Mouse (Mus musculus): ENCODE measurements around the gene Rft1.

Rft1 gene

DNA sequence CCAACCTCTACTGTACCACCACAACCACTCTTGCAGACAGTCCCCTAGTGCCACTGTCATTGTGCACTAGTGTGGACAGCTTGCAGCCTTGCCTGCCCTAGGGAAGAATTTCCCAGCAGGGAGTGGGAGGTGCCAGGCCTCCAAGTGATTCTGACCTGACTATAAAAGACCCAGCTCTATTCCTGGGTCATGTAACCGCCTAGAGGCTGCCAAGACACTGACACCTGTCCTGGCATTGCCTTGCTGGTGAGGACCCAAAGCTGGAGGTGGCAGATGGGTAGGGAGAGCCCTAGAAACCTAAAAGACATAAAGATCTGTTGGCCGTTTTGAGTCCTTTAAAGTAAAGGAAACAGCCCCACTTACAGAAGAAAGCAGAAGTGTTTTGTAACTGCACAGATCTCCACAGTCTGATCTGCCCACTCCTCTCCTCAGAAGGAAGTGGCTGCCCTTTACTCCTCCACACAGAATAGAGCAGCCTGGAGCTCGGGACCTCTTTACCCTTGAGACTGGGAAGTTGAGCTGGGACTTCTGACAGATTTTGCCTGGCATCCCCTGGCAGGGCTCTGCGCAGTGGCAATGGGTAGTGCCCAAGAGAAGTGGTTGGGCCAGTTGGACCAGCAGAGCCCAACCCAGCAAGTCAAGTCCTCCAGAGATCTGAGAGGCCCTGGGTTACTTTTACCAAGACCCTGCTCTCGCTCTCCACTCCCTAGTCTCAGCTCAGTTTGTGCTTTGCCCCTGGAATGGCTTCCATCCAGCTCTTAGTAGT lies 23.2 kb upstream of the Rft1 start:
- no peak for DNase-seq (ENCODE audit: low read depth)

DNA sequence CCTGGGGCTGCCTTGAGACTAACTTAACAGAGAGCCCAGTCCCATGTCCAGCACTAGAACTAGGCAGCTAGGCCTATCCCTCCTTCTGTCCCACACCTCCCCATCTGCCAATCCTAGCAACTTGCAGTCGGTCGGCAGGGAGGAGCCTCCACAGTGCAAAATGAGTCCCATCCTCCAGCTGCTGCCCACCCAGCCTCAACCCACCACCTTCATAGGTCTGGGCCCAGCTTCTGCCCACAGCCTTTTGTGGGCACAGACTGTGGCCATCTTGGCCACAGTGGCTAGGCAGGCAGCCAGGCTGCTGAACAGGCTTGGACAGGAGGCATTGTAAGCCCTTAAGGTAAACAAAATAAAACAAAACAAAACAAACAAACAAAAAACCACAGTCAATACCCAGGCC lies 22.3 kb upstream of the Rft1 start:
- DNase-seq (ENCODE audit: low read depth) = no peak

DNA sequence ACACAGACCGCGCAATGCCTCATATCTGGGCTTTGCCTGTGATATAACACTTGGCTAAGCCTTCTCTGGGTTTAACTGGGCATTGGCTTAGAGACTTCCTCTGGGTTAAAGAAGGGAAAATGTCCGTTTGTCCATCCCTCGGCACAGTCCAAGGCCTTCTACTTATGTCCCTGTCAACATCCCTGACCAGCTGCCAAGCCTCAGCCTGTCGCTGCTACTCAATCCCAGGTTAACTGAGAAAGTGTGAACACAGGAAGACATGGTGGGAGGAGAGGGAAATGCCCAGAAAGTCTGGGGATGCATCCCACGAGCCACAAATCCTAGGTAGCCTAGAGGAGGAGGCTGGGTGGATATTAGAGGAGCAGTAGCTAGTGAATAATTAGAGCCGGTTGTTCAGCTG lies 20.5 kb upstream of the Rft1 start:
- no peak for DNase-seq (ENCODE audit: low read depth)

DNA sequence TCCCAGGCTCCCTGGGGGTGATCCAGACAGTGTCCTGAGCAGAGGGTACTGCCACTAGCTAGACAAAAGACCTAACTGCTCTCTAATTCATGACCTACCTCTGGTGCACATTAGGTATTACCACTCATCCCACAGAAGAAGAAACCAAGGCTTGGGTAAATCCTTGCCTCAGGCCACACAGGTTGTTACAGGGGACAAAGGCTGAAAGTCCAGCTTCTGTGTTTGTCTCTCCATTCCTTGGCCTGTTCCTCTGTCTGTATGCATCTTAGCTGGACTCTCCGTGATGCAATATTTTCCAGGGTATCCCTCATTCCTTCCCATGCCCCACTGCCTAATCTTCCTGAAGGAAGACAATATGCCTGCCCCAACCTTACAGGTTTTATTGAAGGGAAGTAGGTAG lies 19.7 kb upstream of the Rft1 start:
- no peak for DNase-seq (ENCODE audit: low read depth)

DNA sequence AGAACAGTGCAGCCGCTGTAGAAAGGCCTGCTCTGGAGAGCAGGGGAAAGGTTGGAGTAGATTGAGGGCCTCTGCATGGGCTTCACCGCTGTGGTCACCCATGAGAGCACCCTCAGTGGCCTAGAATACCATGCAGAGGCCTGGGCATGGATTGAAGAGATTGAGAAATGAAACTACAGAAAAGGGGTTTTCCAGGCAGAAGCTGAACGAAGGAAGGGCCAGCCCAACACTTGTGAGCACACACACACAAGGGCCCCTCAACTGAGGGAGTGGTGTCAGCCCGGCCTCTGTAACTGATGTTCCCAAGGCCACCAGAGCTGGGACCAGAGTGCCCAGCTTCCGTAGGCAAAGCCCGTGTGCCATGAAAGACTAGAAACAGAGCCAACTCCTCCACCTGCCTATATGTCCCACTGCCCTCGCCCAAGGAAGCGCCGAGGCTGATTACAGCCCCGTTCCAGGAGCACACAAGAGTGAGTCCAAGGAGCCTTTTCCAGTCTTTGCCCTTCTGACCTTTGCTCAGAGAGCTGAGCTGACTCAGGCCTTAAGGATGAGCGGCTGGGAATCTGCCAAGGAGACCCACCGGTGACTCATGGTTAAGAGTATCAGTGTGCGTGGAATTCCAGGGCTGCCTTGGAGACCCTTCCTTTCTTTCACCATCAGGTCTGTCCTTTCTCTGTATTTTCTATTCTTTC lies 18.8 kb upstream of the Rft1 start:
- peak; percentile 82 for DNase-seq (ENCODE audit: low read depth)

DNA sequence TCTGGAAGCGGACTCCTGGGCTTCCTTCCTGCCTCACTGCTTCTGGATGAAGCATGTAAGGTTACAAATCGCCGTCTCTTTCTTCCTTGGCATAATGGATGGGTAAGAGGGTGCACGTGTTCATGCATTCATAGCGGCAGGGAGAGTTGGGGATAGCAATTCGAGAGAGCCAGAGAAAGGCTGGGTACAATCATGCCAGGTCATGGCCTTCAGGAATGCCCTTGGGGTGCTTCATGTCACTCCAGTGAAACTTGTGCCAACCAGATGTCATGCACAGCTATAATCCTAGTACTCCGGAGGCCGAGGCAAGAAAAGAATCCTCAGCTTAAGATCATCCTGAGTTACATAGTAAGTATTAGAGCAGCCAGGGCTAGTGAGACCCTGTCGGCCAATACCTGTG lies 17.7 kb upstream of the Rft1 start:
- no peak for DNase-seq (ENCODE audit: low read depth)

DNA sequence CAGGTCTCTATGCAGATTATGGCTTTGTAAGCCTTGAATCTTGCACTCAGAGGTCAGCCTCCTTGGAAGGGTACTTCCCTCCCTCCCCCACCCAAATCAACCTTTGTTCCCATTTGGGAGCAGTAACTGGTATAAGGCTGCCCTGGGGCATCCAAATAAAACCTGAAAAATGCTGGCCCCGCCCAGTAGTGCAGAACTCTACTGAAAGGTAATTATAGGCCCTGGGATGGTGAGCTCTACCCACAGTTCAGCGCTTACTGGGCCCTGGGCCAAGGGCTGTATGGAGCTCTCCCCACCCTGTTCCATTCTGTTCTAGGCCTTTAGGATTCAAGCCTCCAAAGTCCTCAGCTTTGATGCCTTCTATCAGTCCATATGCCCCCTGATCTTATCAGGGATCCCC lies 17.1 kb upstream of the Rft1 start:
- peak; percentile 56 for DNase-seq (ENCODE audit: low read depth)

DNA sequence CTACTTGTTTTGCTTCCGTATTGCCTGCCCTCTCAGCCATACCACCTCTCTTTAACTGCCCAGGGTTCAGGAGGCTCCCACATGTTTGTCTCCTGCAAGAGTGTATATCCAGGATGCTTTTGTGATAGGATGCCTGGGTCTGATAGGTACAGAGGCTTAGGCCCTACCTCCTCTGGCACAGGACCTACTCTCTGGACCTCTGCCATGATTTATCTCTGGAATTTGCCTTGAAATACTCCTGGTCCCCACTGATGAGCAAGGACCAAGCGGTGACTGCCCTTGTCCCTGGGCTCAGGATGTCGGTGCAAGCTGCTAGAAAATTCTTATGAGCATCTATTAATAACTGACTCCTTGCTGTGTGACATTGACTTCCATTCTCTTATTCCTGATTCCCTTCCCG lies 16.2 kb upstream of the Rft1 start:
- no peak for DNase-seq (ENCODE audit: low read depth)

DNA sequence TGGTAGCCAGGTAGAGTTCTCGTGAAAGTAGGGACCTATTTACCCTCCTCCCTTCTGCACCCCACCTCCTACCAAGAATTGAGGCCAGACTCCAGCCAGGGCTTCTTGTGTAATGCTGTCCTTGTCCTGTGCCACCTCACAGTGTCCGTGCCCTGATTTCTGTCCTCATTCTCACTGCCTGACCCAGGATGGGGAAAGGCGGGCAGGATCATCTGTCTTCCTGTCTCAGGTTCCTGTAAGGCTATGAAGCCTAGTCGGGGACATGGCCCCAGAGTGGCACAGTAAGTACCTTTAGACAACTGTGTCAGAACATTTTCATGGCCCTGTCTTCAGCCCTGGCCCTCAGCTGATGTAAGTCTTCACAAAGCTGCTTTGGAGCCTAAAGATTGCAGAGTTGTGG lies 15.5 kb upstream of the Rft1 start:
- no peak for DNase-seq (ENCODE audit: low read depth)

DNA sequence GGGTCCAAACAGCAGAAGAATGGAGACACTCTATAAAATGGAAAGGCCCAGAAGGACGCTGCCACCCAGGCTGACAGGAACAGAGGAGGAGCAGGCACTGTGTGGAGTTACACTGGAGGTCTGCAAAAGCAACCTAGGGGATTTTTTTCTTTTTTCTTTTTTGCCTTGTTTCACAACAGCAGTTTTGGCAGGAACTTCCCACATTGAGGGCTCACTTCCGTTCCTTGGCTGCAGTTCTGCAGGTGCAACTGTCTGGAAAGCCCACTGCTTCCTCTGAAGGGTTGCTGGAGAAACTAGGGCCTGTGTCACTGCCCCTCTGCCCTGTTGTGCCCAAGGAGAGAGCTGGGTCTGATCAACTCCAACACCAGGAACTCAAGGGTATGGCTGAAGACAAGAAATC lies 12.4 kb upstream of the Rft1 start:
- DNase-seq (ENCODE audit: low read depth) = no peak

DNA sequence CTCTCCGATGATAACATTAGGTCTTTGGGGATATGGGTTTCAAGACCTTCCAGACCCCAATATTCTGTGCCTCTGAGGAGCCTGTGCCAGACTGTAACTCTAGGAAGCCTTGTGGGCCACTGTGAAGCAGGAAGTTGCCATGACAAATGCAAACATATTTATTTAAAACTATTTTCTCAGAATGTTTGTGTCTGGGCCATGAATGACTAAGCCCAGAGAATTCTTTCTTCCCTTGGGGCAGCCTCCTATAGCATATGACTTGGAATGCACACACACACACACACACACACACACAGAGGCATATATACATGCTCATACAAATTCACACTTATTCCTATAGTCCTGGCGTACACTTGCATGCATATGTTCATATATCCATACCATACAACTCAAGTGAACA lies 10.1 kb upstream of the Rft1 start:
- peak; percentile 72 for DNase-seq (ENCODE audit: low read depth)

DNA sequence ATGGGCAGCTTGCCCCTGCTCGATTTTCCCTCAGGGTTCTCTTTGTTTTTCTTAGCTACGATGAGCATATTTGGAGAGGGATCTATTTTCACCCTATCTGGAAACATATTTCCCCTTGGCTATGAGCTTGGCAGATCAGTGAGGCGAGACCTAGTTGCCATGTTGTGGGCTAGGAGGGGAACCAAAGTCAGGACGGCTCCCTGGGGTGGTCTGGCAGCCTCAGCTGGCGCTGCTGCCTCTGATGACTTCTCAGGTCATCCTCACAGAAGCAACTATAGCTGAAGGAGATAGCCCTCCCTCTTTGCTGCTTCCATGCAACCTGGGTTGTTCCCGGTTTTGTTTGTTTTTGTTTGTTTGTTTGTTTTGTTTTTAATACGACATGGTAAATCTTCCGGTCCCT lies 9.1 kb upstream of the Rft1 start:
- DNase-seq (ENCODE audit: low read depth) = peak; percentile 40

DNA sequence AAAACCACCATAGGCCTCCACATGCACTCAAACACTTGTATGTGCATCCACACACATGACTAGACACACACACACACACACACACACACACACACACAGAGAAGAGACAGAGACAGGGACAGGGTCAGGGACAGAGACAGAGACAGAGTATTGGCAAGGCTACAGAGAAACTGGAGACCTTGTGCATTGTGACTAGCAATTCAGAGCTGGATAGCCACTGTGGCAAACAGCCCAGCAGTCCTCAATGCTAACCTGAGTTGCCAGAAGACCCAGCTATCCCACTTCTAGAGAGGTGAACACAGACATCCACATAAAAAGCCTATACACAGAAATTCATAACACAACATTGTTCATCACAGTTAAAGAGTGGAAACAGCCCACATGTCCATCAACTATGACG lies 7.7 kb upstream of the Rft1 start:
- no peak for DNase-seq (ENCODE audit: low read depth)

DNA sequence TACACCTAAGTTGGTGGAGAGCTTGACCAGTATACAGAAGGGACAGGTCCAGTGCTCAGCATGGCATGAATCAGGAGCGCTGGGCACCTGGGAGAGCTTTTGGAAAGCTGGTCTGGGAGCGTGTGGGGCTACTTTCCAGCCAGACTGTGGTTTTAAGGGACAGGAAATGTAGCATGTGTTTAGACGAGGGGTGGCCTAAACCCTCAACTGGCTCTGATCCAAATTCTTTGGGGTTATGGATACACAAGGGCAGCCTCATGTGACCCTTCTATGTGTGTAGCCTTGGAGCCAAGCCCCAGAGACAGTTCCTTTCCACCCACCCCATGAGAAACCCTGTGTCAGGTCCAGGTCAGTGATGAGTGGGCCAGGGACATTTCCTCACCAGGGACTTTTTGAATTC lies 5.7 kb upstream of the Rft1 start:
- no peak for DNase-seq (ENCODE audit: low read depth)

DNA sequence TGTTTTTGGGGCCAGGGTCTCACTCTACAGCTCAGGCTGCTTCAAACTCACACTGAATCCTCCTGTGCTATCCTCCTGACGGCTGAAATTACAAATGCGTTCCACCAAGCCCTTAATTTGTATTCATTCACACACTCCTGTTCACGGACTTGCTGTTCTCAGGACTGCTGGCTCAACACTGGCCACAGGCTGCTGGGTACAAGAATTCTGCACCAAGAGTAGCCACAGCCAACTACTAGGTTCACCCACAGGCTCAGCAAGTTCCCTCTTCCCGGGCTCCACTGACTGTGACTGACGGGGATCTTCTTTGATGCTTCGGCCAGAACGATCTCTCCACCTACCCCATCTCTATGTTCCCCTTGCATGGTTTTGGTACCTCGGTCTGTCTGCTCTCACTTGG lies 4.4 kb upstream of the Rft1 start:
- no peak for DNase-seq (ENCODE audit: low read depth)

DNA sequence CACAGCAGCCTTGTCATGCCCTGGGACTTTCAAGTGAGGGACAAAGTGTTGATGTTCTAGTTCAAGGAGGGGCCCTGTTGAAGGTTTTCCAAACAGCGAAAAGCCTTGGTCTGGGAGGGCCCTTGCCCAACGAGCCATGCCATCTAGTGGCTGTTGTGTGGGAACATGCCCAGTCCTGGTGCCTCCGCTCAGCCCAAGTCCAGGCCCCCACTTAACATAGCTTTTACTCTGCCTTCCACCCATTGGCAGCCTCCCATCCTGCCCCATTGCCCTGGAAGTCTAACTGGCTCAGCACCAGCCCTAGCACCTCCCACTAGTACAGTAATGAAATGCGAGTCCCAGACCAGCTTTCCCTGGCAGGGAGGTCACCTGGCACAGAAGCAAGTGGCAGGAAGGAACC lies 3.2 kb upstream of the Rft1 start:
- peak; percentile 84 for DNase-seq (ENCODE audit: low read depth)

DNA sequence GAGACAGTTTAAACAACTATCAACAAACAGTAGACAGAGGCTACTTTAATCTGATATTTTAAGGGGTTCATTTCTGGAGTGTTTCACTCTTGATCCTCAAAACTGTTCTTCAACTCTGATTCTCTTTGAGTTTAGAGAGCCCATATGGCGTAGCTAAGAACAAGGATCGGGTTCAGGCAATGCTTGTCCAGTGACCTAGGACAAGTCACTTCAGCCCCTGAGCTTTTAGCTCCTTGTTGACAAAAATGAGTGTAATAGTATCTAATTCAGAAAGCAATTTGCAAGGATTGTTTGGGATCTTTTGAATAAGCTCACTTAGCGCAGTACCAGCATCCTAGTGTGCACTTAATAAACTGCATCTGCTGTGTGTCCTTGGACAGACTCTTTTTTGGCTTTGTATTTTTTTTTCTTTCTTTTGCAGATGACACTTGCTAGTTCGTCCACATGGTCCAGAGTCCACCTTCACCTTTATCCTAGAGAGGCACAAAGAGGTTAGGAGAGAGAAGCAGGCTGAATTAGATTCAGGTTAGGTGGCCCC lies 600 bp downstream of the Rft1 start:
- no peak for DNase-seq (ENCODE audit: low read depth)

DNA sequence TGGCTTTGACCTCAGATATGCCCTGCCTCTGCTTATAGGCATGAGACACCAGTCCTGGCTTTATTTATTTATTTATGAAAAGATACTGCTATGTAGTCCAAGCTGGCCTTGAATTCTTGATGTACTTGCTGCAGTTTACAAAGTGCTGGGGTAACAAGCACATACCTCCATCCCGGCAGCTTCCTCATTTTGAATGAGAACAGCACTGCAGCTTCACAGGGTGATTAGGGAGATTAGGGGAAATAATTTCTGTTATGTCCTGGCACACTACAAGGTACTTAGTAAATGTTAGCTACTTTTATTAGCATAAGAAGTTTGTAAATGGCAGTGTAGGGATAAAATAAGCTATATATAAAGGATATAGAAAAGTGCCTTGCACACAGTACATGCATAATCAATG lies 1.4 kb downstream of the Rft1 start:
- no peak for DNase-seq (ENCODE audit: low read depth)

DNA sequence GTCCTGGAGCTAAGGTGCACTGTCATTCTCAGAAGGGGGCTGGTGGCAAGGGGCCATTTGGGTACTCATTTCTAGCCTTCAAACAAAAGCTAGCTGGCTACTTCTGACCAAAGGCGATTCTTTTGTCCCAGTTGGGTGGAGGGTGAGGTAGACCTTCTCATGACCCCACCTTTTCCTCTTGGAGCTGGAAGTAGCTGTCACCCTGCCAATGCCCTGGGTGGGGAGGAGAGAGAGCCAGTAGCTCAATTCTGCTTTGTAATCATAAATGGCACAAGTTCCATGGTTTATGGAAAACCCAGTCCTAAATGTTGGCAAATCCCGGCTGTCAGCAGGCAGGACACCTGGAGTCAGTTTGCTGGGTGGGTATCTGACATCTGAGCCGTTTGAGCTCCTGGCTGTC lies 11.9 kb downstream of the Rft1 start:
- no peak for DNase-seq (ENCODE audit: low read depth)

DNA sequence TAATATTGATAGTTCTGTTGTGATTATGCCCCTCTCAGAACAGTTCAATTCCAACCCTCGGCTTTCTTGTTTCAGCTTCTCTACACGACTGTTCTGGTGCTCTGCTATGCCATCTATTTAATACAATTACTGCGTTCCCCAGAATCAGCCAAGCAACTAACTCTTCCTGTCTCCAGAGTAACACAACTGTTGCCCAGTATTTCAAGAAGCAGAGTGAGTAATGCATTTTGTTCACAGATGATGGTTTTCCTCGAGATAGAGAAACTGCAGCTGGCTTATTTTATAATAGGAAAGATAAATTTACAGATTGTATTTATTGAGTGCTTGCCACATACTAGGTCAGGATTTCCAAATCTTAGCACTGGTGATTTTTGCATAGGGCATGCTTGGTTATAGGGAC lies 12.4 kb downstream of the Rft1 start:
- peak; percentile 27 for DNase-seq (ENCODE audit: low read depth)

DNA sequence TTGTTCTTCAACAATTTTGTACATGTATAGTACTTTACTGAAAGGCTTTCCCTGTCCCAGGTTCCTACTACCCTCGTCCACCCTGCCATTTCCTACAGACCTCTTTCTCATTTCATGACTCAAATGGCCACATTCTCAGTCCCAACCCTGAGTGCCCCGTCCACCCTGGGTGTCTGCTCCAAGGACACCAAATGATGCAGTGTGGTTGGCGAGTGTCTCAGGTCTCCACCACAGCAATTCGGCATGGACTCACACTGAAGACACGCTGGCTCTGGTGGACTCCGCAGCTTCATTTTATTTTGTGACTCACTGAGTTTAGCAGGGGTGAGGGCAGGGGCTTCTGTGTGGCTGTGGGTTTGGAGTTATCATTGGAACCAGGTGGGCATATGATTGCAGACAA lies 16.0 kb downstream of the Rft1 start:
- no peak for DNase-seq (ENCODE audit: low read depth)

DNA sequence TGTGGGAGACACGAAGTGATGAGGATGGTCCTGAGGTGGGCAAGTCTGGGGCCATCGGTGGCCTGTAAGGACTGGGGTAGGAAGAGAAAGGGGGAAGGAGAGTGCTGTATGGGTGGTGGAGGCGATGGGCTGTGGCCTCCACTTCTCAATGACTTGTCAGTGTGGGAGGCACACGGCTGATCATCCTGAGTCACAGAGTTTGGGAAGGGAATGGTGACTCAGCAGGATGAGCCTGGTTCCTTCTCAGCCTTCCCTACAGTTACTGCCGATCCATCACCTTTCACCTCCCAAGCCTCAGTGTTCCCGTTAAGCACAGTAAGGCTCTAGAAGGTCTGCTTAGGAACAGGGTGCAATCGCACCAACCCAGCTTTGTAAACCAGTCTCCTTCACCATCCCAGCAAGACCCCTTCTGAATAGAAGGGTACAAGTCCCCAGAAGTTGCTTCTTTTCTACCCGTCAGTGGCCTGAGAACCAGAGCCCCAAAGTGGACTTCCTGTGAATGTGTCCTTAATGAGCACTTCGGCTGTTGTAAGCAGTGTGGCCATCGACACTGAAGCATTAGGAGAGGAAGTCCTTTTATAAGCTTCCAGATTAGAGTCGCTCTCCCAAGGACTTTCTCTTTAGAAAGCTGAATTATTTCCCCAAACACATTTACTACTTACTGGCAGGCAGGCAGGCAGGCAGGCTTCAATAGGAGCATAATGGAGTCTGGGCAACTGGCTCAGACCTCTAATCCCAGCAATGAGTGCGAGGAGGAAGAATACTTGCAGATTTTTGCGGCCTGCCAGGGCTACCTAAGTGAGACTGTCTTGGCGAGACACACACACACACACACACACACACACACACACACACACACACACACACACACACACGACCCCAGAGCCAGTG lies 17.2 kb downstream of the Rft1 start:
- DNase-seq (ENCODE audit: low read depth) = peak; percentile 68

DNA sequence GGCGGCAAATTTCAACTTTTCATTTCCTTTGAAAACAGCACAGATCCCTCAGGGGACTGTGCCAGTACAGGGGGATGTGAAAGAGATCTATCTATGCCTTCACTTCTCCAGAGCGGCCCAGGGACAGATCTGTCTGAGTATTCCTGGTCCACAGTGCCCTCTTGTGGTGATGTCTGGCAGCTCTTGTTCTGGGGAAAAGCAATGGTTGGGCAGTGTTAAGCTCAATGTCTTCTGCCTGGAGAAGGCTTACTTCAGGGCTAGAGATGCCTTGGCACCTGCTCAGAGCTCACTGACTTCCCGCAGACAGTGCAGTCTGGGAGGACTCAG lies 17.8 kb downstream of the Rft1 start:
- peak; percentile 94 for DNase-seq (ENCODE audit: low read depth)

Data from NIH3T3 (cell line).